Mouse (Mus musculus) brain, embryonic 14.5 days (tissue): ENCODE measurements around the gene Kremen2.
"Not testable (repeated sequence)": the region's sequence is repeated elsewhere in the genome, so short reads cannot be mapped to it uniquely, and the experiment has no call there.

Source experiments
- CTCF ChIP-seq: fragments of 200-500 bp; IDR thresholded peaks from 2 replicates; pipeline ENCODE4 v1.5.1; 2012; ENCODE audit warnings: inconsistent platforms, mild to moderate bottlenecking, moderate library complexity, borderline replicate concordance; ENCODE audit not compliant: insufficient read depth, insufficient read length; ENCODE audit errors: extremely low read depth
- POLR2A ChIP-seq: fragments of 200-500 bp; IDR thresholded peaks from 2 replicates; pipeline ENCODE4 v1.6.1; 2012; ENCODE audit warnings: mild to moderate bottlenecking, inconsistent platforms, borderline replicate concordance; ENCODE audit not compliant: poor library complexity, insufficient read depth, insufficient read length, severe bottlenecking; ENCODE audit errors: extremely low read depth

GRCm38 (mm10) chr17:23772219-23772556 lies 26.6 kb upstream of the Kremen2 start:
- TF ChIP-seq CTCF, POLR2A: not testable (repeated sequence)
